Mouse (Mus musculus) heart, embryonic 16.5 days (tissue): ENCODE measurements at regions not wholly inside any gene's neighbourhood (a gene's known extent, or its start where the extent isn't known, plus 50 kb on each side); places are given as distances from the start of the nearest gene placed in this dataset.
"Not testable (repeated sequence)": the region's sequence is repeated elsewhere in the genome, so short reads cannot be mapped to it uniquely, and the experiment has no call there.

ENCODE experiments used
- ATAC-seq: fragments of 200-750 bp; cut with Nextera tagmentation; replicated peaks from 2 replicates; pipeline ENCODE4 v1.8.0; 2017; ENCODE audit warnings: moderate number of reproducible peaks; ENCODE audit not compliant: insufficient read depth, low FRiP score; ENCODE audit errors: extremely low read depth
- H3K27ac ChIP-seq: fragments of 300-500 bp; sonication (generic); 2 replicates; pipeline ENCODE4 v1.5.1; 2014; ENCODE audit warnings: mild to moderate bottlenecking, low read length, control low read depth, moderate library complexity
- H3K27me3 ChIP-seq: fragments of 300-500 bp; sonication (generic); 2 replicates; pipeline ENCODE4 v1.6.1; 2014; ENCODE audit warnings: low read length, mixed read lengths; ENCODE audit not compliant: control insufficient read depth, insufficient read depth
- H3K36me3 ChIP-seq: fragments of 300-500 bp; sonication (generic); 2 replicates; pipeline ENCODE4 v1.6.1; 2014; ENCODE audit not compliant: control insufficient read depth, insufficient read depth
- H3K4me1 ChIP-seq: fragments of 300-500 bp; sonication (generic); 2 replicates; pipeline ENCODE4 v1.6.1; 2014; ENCODE audit warnings: low read length, mixed read lengths; ENCODE audit not compliant: control insufficient read depth, insufficient read depth
- H3K4me2 ChIP-seq: fragments of 300-500 bp; sonication (generic); 2 replicates; pipeline ENCODE4 v1.6.1; 2014; ENCODE audit warnings: low read depth, mild to moderate bottlenecking, control low read depth, low read length
- H3K4me3 ChIP-seq: fragments of 300-500 bp; sonication (generic); 2 replicates; pipeline ENCODE4 v1.5.1; 2014; ENCODE audit warnings: mild to moderate bottlenecking, control low read depth, low read length
- H3K9ac ChIP-seq: fragments of 300-500 bp; sonication (generic); 2 replicates; pipeline ENCODE4 v1.6.1; 2014; ENCODE audit warnings: low read length, control low read depth
- H3K9me3 ChIP-seq: fragments of 300-500 bp; sonication (generic); replicated peaks from 2 replicates; pipeline ENCODE4 v1.6.1; 2016; ENCODE audit warnings: low read length; ENCODE audit not compliant: control insufficient read depth
- WGBS: fragments of 180-500 bp; shearing (Covaris S2); extraction: QIAGEN DNeasy Blood & Tissue Kit; methylation state at CpG from one replicate; pipeline ENCODE4 v1.1.7; 2014; 5-methylcytosine and 5-hydroxymethylcytosine counted together

DNA sequence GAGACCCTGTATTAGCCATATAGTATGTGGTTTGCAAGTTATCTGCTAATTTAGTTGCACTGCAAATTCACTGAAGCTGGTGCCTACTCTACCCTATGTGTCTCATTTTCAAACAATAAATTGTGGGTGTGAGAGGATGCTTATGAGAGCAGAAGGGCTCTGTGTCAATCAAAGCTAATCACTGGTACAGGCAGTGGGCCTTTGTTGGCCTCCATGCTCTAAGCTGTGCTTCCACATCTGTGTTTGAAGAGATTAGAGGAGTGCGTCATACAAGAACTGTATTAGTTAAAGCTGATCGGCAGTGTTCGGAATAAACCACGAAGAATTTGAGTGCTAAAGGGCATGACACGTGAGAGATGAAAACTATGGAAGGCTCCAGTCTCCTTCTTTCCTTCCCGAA is 549.6 kb upstream of the Pou3f2 start:
- Histone ChIP-seq H3K4me1 (no peaks in the 10 kb centered on the region), H3K27ac (no peak overlapping the region), H3K4me2 (no peak overlapping the region), H3K36me3 (no peaks in the 10 kb centered on the region), H3K4me3 (no peak overlapping the region), H3K27me3 (no peaks in the 10 kb centered on the region), H3K9ac (no peak overlapping the region), H3K9me3 (no peaks in the 10 kb centered on the region)
- WGBS, result 70% methylated on average over 6 of the region's 6 CpGs
- ATAC-seq, result no peak

- no peak overlapping the region for H3K4me3 ChIP-seq
- no peaks in the 10 kb centered on the region for H3K27me3 ChIP-seq
- no peak overlapping the region for H3K27ac ChIP-seq
- H3K4me2 ChIP-seq, result no peak overlapping the region
- no peak overlapping the region for H3K9ac ChIP-seq
- ATAC-seq, result no peak
- WGBS, result 85% methylated on average over 2 of the region's 2 CpGs
- 0 out of 2 replicates have a peak, but pooled peaks cover 2% of the 10 kb centered on the region for H3K9me3 ChIP-seq
- no peaks in the 10 kb centered on the region for H3K4me1 ChIP-seq
- H3K36me3 ChIP-seq, result no peaks in the 10 kb centered on the region
These were observed 543.1 kb upstream of the Pou3f2 start for GRCm38 (mm10) chr4:23031271-23031670.

DNA sequence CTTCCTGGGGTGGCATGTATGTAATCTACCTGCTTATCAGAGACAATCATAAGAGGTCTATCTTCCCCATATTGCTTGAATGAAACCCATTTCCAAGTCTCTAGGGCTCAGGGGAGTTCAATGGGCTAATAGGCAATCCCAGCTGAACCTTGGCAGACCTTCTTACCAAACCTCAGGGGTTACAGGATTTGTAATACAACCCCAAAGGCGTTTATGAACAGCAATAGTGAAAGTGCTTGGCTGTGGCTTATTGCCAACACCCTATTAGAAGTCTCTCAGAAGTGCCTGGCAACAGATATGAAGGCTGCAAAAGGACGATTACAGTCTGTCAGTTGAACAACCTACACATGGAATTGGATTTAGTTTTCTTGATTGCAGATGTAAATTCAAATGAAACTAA is 534.0 kb upstream of the Pou3f2 start:
- no peak overlapping the region for H3K9ac ChIP-seq
- H3K36me3 ChIP-seq, result no peaks in the 10 kb centered on the region
- H3K4me1 ChIP-seq, result peaks cover 3% of the 10 kb centered on the region
- no peak overlapping the region for H3K4me3 ChIP-seq
- no peak overlapping the region for H3K4me2 ChIP-seq
- no peaks in the 10 kb centered on the region for H3K27me3 ChIP-seq
- H3K9me3 ChIP-seq, result no peaks in the 10 kb centered on the region
- WGBS, result 18% methylated on average over 2 of the region's 2 CpGs
- no peak for ATAC-seq
- H3K27ac ChIP-seq, result no peak overlapping the region

DNA sequence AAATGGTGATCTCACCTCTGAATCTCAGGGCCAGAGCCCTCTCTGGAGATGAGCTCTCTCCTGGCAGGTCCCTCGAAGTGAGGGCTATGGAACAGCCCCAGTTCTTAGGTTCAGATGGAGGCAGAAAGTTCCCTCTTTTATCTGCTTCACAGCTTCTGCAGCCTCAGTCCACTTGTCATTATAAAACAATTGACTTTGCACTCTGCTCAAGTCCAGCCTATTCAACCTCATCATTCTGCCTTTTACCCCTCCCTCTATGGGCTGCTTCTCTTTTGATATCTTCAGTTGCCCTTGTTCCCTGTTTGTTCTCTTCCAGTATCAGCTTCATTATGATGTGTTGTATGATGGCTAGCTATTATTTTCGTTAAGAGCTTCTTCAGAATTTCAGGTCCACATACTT is 522.2 kb upstream of the Pou3f2 start:
- Histone ChIP-seq H3K27me3 (no peaks in the 10 kb centered on the region), H3K4me1 (no peaks in the 10 kb centered on the region), H3K36me3 (no peaks in the 10 kb centered on the region), H3K9ac (no peak overlapping the region), H3K4me3 (no peak overlapping the region), H3K27ac (no peak overlapping the region), H3K9me3 (no peaks in the 10 kb centered on the region), H3K4me2 (no peak overlapping the region)
- 43% methylated on average over 2 of the region's 2 CpGs for WGBS
- ATAC-seq, result no peak

DNA sequence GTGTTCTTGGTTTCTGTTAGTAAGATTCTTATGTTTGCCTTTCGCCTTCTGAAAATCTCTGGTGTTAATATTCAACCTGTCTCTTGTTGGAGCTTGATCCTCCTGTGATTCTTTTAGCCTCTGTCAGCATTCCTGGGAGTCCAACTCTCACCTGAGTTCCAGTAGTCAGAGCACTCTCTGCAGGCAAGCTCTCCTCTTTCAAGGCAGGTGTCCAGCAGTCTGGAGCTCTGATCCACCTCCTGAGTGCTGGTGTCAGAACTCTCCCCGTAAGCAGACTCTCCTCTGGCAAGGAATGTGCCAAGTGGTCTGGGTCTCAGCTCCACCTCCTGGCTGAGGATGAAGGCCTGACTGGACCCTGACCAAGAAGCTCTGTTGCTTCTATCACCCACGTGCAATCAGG is 521.0 kb upstream of the Pou3f2 start:
- not testable (repeated sequence) for H3K9ac ChIP-seq, H3K9me3 ChIP-seq, H3K4me3 ChIP-seq, H3K4me1 ChIP-seq, H3K36me3 ChIP-seq, ATAC-seq, H3K4me2 ChIP-seq, H3K27me3 ChIP-seq, H3K27ac ChIP-seq
- 59% methylated on average over 3 of the region's 3 CpGs for WGBS

GRCm38 (mm10) chr4:22998994-22999393 is 510.8 kb upstream of the Pou3f2 start:
- Histone ChIP-seq H3K27me3 (no peaks in the 10 kb centered on the region), H3K27ac (no peak overlapping the region), H3K4me2 (no peak overlapping the region), H3K9me3 (no peaks in the 10 kb centered on the region), H3K4me1 (no peaks in the 10 kb centered on the region), H3K4me3 (no peak overlapping the region), H3K9ac (no peak overlapping the region), H3K36me3 (no peaks in the 10 kb centered on the region)
- 53% methylated on average over 4 of the region's 4 CpGs for WGBS
- no peak for ATAC-seq

GRCm38 (mm10) chr4:22997198-22997985 is 509.2 kb upstream of the Pou3f2 start:
- Histone ChIP-seq H3K27me3 (no peaks in the 10 kb centered on the region), H3K27ac (no peak overlapping the region), H3K4me2 (no peak overlapping the region), H3K4me1 (no peaks in the 10 kb centered on the region), H3K36me3 (no peaks in the 10 kb centered on the region), H3K9me3 (no peaks in the 10 kb centered on the region), H3K4me3 (no peak overlapping the region), H3K9ac (no peak overlapping the region)
- ATAC-seq, result no peak
- WGBS, result 47% methylated on average over 4 of the region's 4 CpGs

- Histone ChIP-seq H3K4me3 (no peak overlapping the region), H3K9ac (no peak overlapping the region), H3K36me3 (no peaks in the 10 kb centered on the region), H3K27ac (no peak overlapping the region), H3K4me1 (no peaks in the 10 kb centered on the region), H3K27me3 (no peaks in the 10 kb centered on the region), H3K9me3 (no peaks in the 10 kb centered on the region), H3K4me2 (no peak overlapping the region)
- 66% methylated on average over 4 of the region's 4 CpGs for WGBS
- no peak for ATAC-seq
These were observed 498.8 kb upstream of the Pou3f2 start for GRCm38 (mm10) chr4:22986763-22987468.

- H3K27ac ChIP-seq, result no peak overlapping the region
- no peaks in the 10 kb centered on the region for H3K27me3 ChIP-seq
- H3K4me1 ChIP-seq, result no peaks in the 10 kb centered on the region
- no peaks in the 10 kb centered on the region for H3K9me3 ChIP-seq
- ATAC-seq, result no peak
- no peaks in the 10 kb centered on the region for H3K36me3 ChIP-seq
- H3K4me2 ChIP-seq, result no peak overlapping the region
- no peak overlapping the region for H3K4me3 ChIP-seq
- no peak overlapping the region for H3K9ac ChIP-seq
- 43% methylated on average over 4 of the region's 4 CpGs for WGBS
These were observed 485.5 kb upstream of the Pou3f2 start for GRCm38 (mm10) chr4:22973585-22974116.
